ENCODE assay signal across 8 mouse cellular contexts in the genomic region with DNA sequence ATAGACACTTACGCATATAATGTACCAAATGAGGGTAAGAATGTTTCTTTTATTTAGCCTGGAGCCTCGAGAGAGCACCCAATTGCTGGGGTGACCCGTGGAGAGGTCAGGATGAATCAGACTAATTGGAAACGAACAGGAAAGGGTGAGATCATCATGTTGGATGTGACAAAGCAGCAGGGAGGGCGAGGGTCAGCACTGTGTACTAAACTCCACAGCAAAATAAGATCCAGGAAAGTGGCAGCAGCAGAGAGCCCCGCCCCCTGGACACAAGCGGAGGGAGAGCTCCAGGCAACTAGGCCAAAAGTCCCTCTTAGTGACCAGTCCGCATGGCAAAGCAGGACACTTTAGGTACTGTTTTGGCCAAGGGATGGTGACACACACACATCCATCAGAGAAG. TPM values are rescaled to one million over a fixed set of nuclear protein-coding genes. Genes with fewer than 3 reads are reported as not detected.
DNase-seq lines count a peak whose midpoint lies in the region; ATAC-seq lines count a peak whose summit lies in the region.
"Had no signal": no experiment of that assay in that cellular context is flagged by ENCODE, and none has a peak within 500 bp of the region (broad histone marks: within the 10 kb centered on the region; RNA-seq: fewer than 3 reads in every experiment).

No protein-coding gene starts in this region.

- H3K27me3 ChIP-seq in liver, embryonic 15.5 days = no peaks in the 10 kb centered on the region
- no peaks in the 10 kb centered on the region for H3K27me3 ChIP-seq in hindbrain, embryonic 13.5 days

- H3K4me1 ChIP-seq in liver, embryonic 15.5 days (replicated peaks) = peaks cover 40% of the 10 kb centered on the region
- H3K4me1 ChIP-seq in hindbrain, embryonic 13.5 days (replicated peaks) = peaks cover 31% of the 10 kb centered on the region

- no peak overlapping the region for H3K4me2 ChIP-seq in liver, embryonic 15.5 days
- H3K4me2 ChIP-seq in hindbrain, embryonic 13.5 days = no peak overlapping the region

- no peaks in the 10 kb centered on the region for H3K9me3 ChIP-seq in liver, embryonic 15.5 days (replicated peaks)
- H3K9me3 ChIP-seq in hindbrain, embryonic 13.5 days = no peaks in the 10 kb centered on the region

- H3K27ac ChIP-seq in liver, embryonic 15.5 days (replicated peaks) = peak overlapping the region; percentile 48
- no peak overlapping the region for H3K27ac ChIP-seq in hindbrain, embryonic 13.5 days

- WGBS in liver, embryonic 15.5 days (ENCODE audit: insufficient replicate concordance) = 49% methylated on average over 8 of the region's 8 CpGs
- WGBS in hindbrain, embryonic 13.5 days = 67% methylated on average over 8 of the region's 8 CpGs

- peak; percentile 64 for DNase-seq in 3134 (ENCODE audit: extremely low read depth, insufficient read length, low spot score)
- DNase-seq in 3T3-L1 (ENCODE audit: low read depth, low spot score) = peak; percentile 88
- DNase-seq in gastrocnemius, postnatal 25 days = peak; percentile 75
- no peak for DNase-seq in spleen, adult 12 weeks (ENCODE audit: low spot score)
- no peak for DNase-seq in cerebellum, postnatal 36 days
- DNase-seq: thymus, postnatal 14 days had no signal

- peak; percentile 10; the same call in 1 of the 2 replicates for ATAC-seq in liver, embryonic 15.5 days (ENCODE audit: insufficient read depth)
- no peak for ATAC-seq in hindbrain, embryonic 13.5 days (ENCODE audit: low FRiP score)

- no peak overlapping the region for H3K9ac ChIP-seq in liver, embryonic 15.5 days
- no peak overlapping the region for H3K9ac ChIP-seq in hindbrain, embryonic 13.5 days

- no peak overlapping the region for H3K4me3 ChIP-seq in liver, embryonic 15.5 days (replicated peaks)
- H3K4me3 ChIP-seq in hindbrain, embryonic 13.5 days = no peak overlapping the region

- H3K36me3 ChIP-seq in liver, embryonic 15.5 days (replicated peaks) = no peaks in the 10 kb centered on the region
- no peaks in the 10 kb centered on the region for H3K36me3 ChIP-seq in hindbrain, embryonic 13.5 days

RNA-seq across cellular contexts. Expression of gene Sik1, which starts 18.4 kb away (rescaled TPM):
- total RNA-seq in gastrocnemius, postnatal 25 days (2021) = 10 to 100 TPM; 17.2 to 19.6 TPM
- 5.3 and 6.8 TPM in 2 replicates for polyA plus RNA-seq in liver, embryonic 15.5 days (2015; fragmentation: Nextera tagmentation; extraction: Ambion mirVana)
- polyA plus RNA-seq in hindbrain, embryonic 13.5 days (2015; fragmentation: Nextera tagmentation; extraction: Ambion mirVana) = 20.1 and 23.4 TPM in 2 replicates

Comparison
In these comparisons a context has a peak if more than half of its experiments do, and no peak if none do; other contexts are left out.
1. DNase-seq: peak in 3134 (single experiment), 3T3-L1 (single experiment) and gastrocnemius, postnatal 25 days (single experiment); none in spleen, adult 12 weeks (single experiment) and cerebellum, postnatal 36 days (0 of 2).